Mouse (Mus musculus) CH12.LX (cell line): ENCODE data around the gene Agap1.

Experiments
- CTCF ChIP-seq, 2 experiments: IDR thresholded peaks in 1 of 2; conservative IDR thresholded peaks in 1 of 2; 2 replicates each; pipeline ENCODE4 v1.5.1; 2011 to 2012; ENCODE audit warnings: low read depth in 2 of 2, low read length in 2 of 2, improper control_type of control experiment in 1 of 2, inconsistent platforms in 1 of 2, mild to moderate bottlenecking in 1 of 2, moderate library complexity in 1 of 2
- EP300 ChIP-seq: IDR thresholded peaks from 2 replicates; pipeline ENCODE4 v1.6.1; 2011; ENCODE audit warnings: low read length, improper control_type of control experiment
- MAFK ChIP-seq: IDR thresholded peaks from 2 replicates; pipeline ENCODE4 v1.6.1; 2011; ENCODE audit warnings: low read length, improper control_type of control experiment; ENCODE audit not compliant: insufficient replicate concordance
- MAX ChIP-seq: IDR thresholded peaks from 2 replicates; pipeline ENCODE4 v1.6.1; 2011; ENCODE audit warnings: low read length, improper control_type of control experiment
- POLR2A ChIP-seq: IDR thresholded peaks from 2 replicates; pipeline ENCODE4 v1.6.1; 2011; ENCODE audit warnings: low read depth, mild to moderate bottlenecking, improper control_type of control experiment, low read length
- SIN3A ChIP-seq: IDR thresholded peaks from 2 replicates; pipeline ENCODE4 v1.6.1; 2012; ENCODE audit warnings: low read length, improper control_type of control experiment, inconsistent platforms
- UBTF ChIP-seq: IDR thresholded peaks from 2 replicates; pipeline ENCODE4 v1.6.1; 2012; ENCODE audit warnings: low read depth, mild to moderate bottlenecking, inconsistent platforms, low read length, improper control_type of control experiment, moderate library complexity
- ZMIZ1 ChIP-seq: IDR thresholded peaks from 2 replicates; pipeline ENCODE4 v1.6.1; 2012; ENCODE audit warnings: low read depth, mild to moderate bottlenecking, inconsistent platforms, low read length, improper control_type of control experiment
- ZNF384 ChIP-seq: IDR thresholded peaks from 2 replicates; pipeline ENCODE4 v1.6.1; 2012; ENCODE audit warnings: low read depth, low read length, improper control_type of control experiment, inconsistent platforms

DNA sequence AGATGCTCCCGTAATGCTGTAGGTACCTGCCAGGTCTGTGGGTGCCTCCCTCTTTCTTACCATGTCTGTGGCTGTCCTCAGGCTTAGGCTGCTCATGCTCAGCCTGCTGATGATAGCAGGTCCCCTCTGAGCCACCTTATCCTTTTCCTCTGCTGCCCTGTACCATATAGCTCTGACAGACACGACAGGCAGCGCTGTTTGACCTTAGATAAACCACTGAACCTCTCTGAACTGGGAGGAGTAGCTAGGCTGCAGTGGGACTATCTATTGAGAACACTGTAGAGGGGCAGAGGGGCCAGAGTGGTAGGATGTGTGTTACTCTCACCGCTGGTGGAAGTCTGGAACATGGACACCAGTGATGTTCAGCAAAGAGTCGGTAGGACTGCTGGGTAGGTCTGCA is 211.5 kb downstream of the Agap1 start:
- TF ChIP-seq CTCF (conservative IDR thresholded peaks at IDR 0.05 in 1 of 2, IDR thresholded peaks at IDR 0.05 in 1 of 2; ENCODE audit: low read depth in 2 of 2, low read length in 2 of 2) (no peak), POLR2A (no peak), UBTF (no peak), MAX (no peak), EP300 (no peak), MAFK (no peak), SIN3A (no peak), ZMIZ1 (no peak), ZNF384 (no peak)
